Mouse (Mus musculus) bone marrow, adult 2 months (tissue): ENCODE data around the gene Tac4.

Experiments used
- CTCF ChIP-seq: fragments of 200-500 bp; IDR thresholded peaks from 2 replicates; pipeline ENCODE4 v1.5.1; 2011; ENCODE audit warnings: low read length, control low read depth; ENCODE audit not compliant: control insufficient read depth, insufficient read depth
- POLR2A ChIP-seq: fragments of 200-500 bp; IDR thresholded peaks from 2 replicates; pipeline ENCODE4 v1.6.1; 2011; ENCODE audit warnings: low read depth, mild to moderate bottlenecking, control low read depth, low read length, borderline replicate concordance; ENCODE audit not compliant: control insufficient read depth

- TF ChIP-seq CTCF (no peak), POLR2A (no peak)
These were observed 29.0 kb upstream of the Tac4 start for GRCm38 (mm10) chr11:95232329-95232696.
